Mouse (Mus musculus) small intestine, adult 10 weeks (tissue): ENCODE data around the gene Olfr161. TPM values are rescaled to one million over a fixed set of nuclear protein-coding genes. Genes with fewer than 3 reads are reported as not detected.

ENCODE experiments used
- polyA plus RNA-seq: library from polyadenylated mRNA; stranded (reverse); fragments of 350-450 nt; fragmentation: Illumina TruSeq; extraction: RNeasy Lipid Tissue Mini Kit (QIAGEN cat#74804); gene quantifications from one replicate; pipeline ENCODE4 v1.2.3, GENCODE M21; 2014; ENCODE audit warnings: low replicate concordance

The Olfr161 gene
- polyA plus RNA-seq: not detected

GRCm38 (mm10) chr16:3590691-3591090 is at the start of gene Olfr161:
TSS of gene Olfr161 (plus strand) at chr16:3591042.

Other genes starting within 250 kb of the Olfr161 start
- gene Mefv, start 127.1 kb downstream of the Olfr161 start, polyA plus RNA-seq: 1.3 TPM
- gene Zfp263, start 153.1 kb downstream of the Olfr161 start, polyA plus RNA-seq: 39.3 TPM
- not detected for gene Olfr15, start 239.8 kb downstream of the Olfr161 start, polyA plus RNA-seq